Mouse (Mus musculus): Measurements from ENCODE around the gene Lcat.
"Not testable (repeated sequence)": the region's sequence is repeated elsewhere in the genome, so short reads cannot be mapped to it uniquely, and the experiment has no call there.

Gene Lcat

DNA sequence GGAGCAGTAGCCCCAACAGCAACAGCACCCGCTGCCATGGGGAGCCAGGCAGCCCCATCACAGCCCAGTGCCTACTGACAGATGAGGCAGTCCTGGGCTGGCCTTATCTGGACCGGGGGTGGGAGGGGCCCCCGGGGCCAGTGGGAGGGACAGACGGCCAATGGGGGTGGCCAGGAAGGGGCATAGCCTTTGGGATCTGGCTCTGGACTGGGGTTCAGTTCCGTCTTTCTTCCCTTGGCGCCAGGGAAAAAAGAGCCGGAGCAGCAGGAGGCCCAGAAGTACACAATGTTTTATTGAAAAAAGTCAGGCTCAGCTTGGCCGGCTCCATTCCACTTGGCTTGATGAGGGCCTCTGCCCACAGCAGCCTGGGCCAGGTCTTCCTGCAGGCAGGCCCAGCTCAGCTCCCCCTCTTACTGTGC, at the start of gene Lcat:
Gene Lcat (minus strand): TSS at position 62 of the 419 bp plus-strand sequence.
- no peak for DNase-seq

- no peak for DNase-seq
Observed at GRCm38 (mm10) chr8:105992499-105992898, 49.3 kb upstream of the Lcat start.

DNA sequence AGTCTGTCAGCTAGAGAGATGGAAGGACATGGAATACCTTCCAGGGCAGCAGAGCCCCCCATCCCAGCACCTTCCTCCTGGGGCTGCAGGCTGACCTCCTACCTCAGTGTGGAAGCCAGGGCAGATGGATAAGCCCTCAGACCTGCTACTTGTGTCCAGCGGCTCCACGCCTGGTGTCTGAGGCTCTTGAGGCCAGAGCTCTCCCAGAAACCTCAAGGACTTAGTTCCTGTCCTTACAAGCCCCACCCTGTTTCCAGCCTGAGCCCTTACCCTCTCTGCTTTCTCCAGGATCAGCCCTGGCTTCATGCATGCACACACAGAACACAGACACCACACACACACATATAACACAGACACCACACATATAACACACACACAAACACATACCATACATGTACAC, 48.4 kb upstream of the Lcat start:
- DNase-seq = no peak

DNA sequence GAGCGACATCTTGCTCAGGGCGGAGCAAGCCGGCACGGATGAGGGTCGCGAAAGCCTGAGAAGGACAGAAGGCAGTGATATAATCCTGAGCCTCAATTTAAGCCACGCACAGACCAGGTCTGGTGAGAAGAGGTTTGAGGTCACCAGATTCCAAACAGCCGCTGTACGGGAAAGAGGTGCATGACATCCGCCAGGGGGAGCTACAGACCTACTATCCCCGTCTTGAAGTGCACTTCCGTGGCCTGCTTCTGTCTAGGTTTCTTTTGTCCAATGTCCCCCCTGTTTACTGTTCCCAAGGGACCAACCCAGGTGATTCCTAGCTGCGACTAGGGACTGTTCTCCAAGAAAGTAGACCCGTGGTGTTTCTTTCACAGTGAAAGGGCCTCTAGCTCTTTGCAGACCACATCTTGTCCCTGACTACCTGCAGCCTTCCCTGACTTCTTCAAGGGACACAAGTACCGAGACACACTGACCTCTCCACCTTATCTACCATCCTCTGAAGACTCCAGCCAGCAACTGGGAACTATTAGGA, 47.7 kb upstream of the Lcat start, which contains the start of gene Dus2:
Gene Dus2 (plus strand): TSS at position 482 of the 532 bp plus-strand sequence.
- DNase-seq = peak; percentile 90

DNA sequence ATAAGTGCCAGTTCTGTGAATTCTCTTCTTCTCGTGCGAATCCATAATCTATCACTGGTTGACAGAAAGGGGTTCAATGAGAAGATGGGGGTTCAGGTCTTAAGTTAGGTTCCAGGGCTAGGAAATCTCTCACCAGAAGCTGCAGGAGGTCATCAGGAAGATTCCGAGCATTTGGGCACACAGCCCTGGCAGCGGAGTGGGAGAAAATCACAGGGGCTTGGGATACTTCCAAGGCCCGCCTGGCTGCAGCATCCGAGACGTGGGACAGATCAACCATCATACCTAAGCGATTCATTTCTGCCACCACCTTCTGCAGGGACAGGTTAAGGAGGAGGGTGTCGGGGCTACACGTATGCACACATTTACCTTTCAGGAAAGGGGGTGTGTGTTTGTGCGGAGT, 45.4 kb upstream of the Lcat start:
- no peak for DNase-seq

DNA sequence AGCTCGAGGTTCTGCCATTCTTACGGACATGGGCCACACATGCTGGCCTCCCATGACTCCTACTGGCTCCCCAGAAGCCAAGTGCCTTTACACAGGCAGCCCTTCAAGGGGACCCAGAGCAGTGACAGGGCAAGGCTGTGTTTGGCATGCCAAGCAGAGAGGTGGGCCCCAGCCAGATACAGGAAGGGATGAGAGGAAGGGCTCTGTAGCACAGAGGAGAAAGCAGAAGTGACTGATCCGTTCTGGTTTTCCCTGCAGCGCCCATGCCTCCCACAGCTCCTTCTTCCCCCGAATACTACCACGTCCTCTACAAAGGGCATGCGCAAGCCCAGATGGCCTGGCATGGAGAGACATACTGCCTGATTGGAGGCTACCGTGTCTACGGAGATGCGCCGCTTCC, 40.2 kb upstream of the Lcat start:
- DNase-seq = not testable (repeated sequence)

DNA sequence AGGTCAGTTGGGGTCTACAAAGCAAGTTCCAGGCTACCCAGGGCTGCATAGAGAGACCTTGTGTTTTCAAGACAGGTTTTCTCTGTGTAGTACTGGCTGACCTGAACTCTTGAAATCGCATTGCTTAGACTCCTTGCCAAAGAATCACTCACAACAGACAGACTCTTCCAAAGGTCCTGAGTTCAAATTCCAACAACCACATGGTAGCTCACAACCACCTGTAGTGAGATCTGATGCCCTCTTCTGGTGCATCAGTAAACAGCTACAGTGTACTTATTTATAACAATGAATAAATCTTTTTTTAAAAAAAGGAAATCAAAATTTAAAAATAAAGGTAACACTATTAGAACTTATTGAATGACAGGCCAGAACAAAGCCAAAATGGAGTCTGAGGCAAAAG, 38.0 kb upstream of the Lcat start:
- no peak for DNase-seq

- DNase-seq = no peak
Observed at GRCm38 (mm10) chr8:105979325-105979724, 36.1 kb upstream of the Lcat start, which contains the start of gene Dpep3. Gene Dpep3, minus strand, starts transcription at chr8:105979429.

- DNase-seq = no peak
Observed at GRCm38 (mm10) chr8:105975363-105975762, 32.2 kb upstream of the Lcat start.

- no peak for DNase-seq
Observed at GRCm38 (mm10) chr8:105971019-105971720, 28.0 kb upstream of the Lcat start.

DNA sequence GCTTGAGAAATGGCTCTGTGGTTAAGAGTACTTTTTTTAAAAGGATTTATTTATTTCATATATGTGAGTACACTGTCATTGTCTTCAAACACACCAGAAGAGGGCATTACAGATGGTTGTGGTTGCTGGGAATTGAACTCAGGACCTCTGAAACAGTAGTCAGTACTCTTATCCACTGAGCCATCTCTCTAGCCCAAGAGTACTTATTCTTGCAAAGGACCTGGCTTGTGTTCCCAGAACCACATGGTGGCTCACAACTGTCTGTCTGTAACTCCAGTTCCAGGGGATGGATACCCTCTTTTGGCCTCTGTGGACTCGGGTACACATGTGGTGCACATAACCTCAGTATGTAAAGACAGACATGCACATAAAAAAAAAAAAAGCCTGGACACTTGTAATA, 26.2 kb upstream of the Lcat start:
- DNase-seq = no peak

DNA sequence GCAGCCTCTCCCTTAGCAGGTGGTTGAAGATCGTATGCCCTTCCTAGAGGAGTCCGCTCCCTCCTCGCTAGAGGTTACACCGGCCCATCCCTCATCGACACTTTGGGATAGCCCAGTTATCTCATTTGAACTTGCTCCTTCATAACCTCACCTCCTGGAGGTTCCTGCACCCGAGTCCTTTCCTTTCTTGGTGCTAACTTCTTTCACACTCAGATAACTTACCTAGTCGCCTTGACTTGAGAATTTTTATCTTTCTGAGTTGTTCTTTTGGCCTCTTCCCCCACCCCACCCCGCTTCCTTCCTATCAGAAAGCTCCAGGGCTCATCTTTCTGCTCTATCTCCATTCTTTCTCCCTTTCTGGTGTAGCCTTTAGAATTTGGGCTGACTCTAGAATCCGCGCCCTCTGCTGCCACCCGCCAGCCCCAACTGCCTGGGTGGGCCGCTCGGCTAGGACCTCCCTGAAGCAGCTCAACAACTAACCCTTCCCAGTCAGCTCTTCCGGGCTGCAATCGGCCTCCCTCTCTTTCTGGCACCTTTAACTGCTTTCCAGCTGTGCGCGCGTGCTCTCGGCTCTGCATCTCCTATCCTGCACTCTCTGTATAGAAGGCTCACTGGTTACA, 23.6 kb upstream of the Lcat start:
- peak; percentile 65 for DNase-seq

GRCm38 (mm10) chr8:105965905-105966341, 22.7 kb upstream of the Lcat start, which contains the start of gene Slc12a4:
Gene Slc12a4, minus strand, starts transcription at chr8:105966097.
- peak; percentile 92 for DNase-seq

DNA sequence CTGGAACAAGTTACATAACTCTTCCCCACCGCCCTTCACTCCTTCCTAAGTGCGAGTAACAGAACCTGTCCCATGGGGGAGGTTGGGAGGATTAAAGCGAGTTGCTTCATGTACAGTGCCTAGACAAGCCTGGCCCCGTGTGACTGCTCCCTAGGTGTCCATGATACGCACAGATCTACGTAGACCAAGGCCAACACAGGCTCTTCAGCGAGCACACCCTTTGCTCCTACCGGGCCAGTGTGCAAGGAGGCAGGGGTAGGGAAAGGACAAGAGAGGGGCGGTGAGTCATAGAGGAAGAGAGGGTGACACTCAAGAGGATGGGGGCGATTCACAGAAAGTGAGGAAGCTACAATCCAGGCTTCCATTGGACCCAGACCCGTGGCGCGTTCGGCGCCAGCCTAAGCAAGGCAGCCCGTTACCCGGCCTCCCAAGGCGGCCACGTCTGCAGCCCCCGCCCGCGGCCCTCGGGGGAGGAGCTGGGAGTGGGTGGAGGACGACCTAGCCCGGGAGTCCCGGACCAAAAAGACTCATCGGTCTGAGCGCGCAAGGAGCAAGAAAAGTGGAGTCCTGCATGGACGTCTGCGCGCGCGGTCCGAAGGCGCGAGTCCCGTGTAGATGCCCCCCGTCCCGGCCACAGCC, 22.2 kb upstream of the Lcat start:
- peak; percentile 50 for DNase-seq

- no peak for DNase-seq
Observed at GRCm38 (mm10) chr8:105964506-105965265, 21.5 kb upstream of the Lcat start.

DNA sequence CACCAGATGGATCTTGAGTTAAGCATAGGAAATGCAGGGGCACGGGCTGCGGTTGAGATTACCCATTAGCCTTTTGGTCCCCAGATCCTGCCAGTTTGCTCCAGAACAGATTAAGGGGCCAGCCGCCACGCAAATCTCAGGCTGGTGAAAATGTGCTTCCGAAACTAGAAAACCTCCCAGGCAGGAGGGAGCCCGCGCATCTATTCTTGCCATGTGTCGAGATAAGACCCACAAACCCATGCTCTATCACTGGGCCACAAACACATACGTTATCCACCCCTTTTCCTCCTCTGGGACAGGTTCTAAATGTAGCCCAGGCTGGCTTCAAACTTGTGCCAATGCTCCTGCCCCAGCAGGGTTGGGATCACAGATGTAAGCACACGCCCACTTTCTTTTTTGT, 18.4 kb upstream of the Lcat start:
- no peak for DNase-seq

DNA sequence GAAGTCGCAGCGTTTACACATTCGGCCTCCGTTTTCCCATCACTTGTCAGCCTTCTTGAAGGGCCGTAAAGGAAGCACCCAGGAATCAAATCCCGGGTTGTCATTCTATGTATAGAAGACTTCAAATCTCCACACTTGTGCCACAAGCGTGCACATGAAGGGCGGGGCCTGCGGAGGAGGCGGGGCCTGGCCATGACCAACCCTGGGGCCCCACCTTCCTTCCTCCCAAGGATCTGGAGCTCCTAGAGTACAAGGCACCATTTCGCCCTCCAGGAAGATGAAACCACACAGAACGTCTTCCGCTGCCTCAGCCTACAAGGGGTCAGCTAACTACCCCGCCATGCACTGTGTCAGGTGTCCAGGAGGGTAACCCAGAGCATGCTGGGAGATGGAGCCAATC, 17.9 kb upstream of the Lcat start:
- no peak for DNase-seq

DNA sequence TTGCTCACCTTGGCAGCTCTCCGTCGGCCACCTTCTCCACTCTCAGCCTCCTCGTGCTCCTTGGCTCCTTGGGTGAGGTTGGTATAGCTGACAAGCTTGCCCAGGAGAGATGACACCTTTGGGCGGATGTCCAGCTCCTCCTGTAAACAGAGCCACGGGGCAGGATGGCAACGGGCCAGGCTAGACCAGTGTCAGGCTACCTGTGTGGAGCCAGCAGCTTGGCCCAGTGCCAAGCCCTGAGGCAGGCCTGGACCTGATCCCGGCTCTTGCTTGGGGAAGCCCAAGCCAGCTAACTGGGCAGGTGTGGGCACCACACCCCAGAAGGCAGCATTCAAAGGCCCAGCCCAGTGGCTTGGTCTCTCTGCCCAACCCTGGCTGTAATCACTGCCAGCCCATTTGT, 16.2 kb upstream of the Lcat start:
- no peak for DNase-seq

GRCm38 (mm10) chr8:105957813-105958212, 14.6 kb upstream of the Lcat start:
- no peak for DNase-seq

DNA sequence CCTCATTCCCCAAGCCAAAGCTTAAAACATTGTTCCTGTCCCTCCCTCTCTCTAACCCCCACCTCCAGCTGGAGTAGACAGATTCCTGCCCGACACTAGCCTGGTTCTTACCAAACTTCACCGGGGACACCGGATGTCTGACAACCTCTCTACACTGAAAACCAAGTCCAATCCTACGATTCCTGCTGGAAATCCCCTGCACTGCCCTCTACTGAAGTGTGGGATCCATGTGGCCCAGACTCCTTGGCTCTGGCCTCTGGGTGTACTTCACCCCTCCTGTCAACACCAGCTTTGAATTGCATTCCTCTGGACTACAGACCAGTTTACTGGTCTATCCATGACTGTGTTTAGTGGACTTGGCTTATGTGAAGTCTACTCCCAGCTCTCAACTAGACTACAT, 13.4 kb upstream of the Lcat start:
- DNase-seq = no peak

DNA sequence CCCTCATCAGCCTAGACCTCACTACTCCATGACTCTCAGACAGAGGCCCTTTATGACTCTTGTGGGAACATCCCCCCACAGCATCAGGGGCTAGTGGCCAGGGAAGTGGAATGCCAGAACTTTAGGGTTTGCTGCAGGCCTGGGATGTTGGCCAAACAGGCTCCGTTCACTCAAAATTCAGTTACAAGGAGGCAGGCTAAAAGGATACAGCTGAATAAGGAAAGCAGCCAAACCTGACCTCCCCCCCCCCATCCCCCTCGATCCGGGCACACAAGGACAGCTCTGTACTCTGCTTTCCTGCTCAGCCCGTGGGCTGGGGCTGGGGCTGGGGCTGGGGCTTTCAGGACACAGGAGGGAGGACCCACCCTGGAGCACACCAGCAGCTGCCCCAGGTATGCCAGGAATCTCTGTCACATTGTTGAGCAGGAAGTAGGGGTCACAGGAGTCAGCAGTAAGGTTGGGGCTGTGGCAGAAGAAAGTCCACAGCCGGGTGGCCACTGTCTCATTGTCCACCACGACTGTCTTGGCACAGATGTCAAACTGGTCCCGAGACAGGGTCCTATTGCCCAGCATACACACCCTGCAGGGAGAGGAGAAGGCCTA, 8.0 kb upstream of the Lcat start:
- no peak for DNase-seq

DNA sequence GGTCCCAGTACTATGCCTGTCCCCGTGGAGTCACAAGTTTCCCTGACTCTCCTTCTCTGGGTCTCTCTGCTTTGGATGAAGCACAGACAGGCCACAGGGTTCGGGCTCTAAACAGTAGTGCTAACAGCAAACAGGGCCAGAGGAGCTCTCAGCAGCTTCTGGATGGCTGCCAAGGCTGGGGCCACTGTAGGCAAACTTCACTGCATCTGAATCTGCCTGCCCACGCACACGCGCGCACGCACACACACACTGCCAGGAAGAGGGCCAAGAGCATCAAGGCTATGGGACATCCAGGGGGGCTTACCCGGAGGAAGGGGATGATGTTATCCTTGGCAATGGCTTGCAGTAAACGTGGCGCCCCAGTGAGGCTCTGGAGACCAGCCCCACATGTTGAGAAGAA, 6.2 kb upstream of the Lcat start:
- no peak for DNase-seq

DNA sequence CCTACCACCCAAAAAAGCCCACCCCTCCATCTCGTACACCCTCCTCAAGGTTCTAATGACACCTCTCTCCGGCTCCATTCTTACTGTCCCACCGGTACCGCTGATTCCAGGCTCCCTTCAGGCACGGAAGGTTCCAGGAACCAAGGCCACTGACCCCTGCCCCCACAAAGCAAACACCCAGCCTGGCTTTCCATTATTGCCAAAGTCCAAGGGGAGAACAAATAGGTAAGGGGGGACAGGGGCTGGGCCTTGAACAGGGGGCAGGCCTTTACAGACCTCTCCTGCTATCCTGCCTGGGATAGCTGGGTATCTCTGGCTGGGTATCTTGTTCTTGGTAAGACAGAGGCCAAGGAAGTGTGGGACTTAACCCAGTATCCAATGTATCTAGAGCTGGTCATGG, 640 bp downstream of the Lcat start:
- no peak for DNase-seq

Measured in embryo, embryonic 11 days (tissue).